Mouse (Mus musculus) forebrain, embryonic 13.5 days (tissue): ENCODE results near the gene Fam213b. TPM values are rescaled to one million over a fixed set of nuclear protein-coding genes. Genes with fewer than 3 reads are reported as not detected.

ENCODE experiments used
- ATAC-seq: fragments of 200-750 bp; cut with Nextera tagmentation; 2 replicates; pipeline ENCODE4 v1.8.0; 2017
- H3K27ac ChIP-seq: fragments of 300-500 bp; sonication (generic); 2 replicates; pipeline ENCODE4 v1.5.1; 2015; ENCODE audit warnings: inconsistent platforms, mild to moderate bottlenecking, moderate library complexity
- H3K27me3 ChIP-seq: fragments of 300-500 bp; sonication (generic); 2 replicates; pipeline ENCODE4 v1.6.1; 2015; ENCODE audit warnings: mild to moderate bottlenecking, inconsistent platforms
- H3K36me3 ChIP-seq: fragments of 300-500 bp; sonication (generic); 2 replicates; pipeline ENCODE4 v1.6.1; 2015; ENCODE audit warnings: mild to moderate bottlenecking, inconsistent platforms; ENCODE audit not compliant: poor library complexity, severe bottlenecking
- H3K4me1 ChIP-seq: fragments of 300-500 bp; sonication (generic); 2 replicates; pipeline ENCODE4 v1.6.1; 2015; ENCODE audit warnings: inconsistent platforms
- H3K4me2 ChIP-seq: fragments of 300-500 bp; sonication (generic); 2 replicates; pipeline ENCODE4 v1.6.1; 2015; ENCODE audit warnings: inconsistent platforms, mild to moderate bottlenecking, moderate library complexity
- H3K4me3 ChIP-seq: fragments of 300-500 bp; sonication (generic); 2 replicates; pipeline ENCODE4 v1.5.1; 2015; ENCODE audit warnings: mild to moderate bottlenecking, inconsistent platforms
- H3K9ac ChIP-seq: fragments of 300-500 bp; sonication (generic); 2 replicates; pipeline ENCODE4 v1.6.1; 2015; ENCODE audit warnings: mild to moderate bottlenecking, inconsistent platforms
- H3K9me3 ChIP-seq: fragments of 300-500 bp; sonication (generic); replicated peaks from 2 replicates; pipeline ENCODE4 v1.6.1; 2016; ENCODE audit warnings: inconsistent platforms
- WGBS: fragments of 180-500 bp; shearing (Covaris S2); methylation state at CpG from one replicate; pipeline ENCODE4 v1.1.7; 2015; 5-methylcytosine and 5-hydroxymethylcytosine counted together
- polyA plus RNA-seq: library from polyadenylated mRNA; unstranded; fragments of >200 nt; fragmentation: Nextera tagmentation; extraction: Ambion mirVana; gene quantifications from 2 replicates; pipeline ENCODE4 v1.2.1, GENCODE M21; 2015

Fam213b gene
- polyA plus RNA-seq, 1 experiment from 2014 or later = 29.5 TPM

DNA sequence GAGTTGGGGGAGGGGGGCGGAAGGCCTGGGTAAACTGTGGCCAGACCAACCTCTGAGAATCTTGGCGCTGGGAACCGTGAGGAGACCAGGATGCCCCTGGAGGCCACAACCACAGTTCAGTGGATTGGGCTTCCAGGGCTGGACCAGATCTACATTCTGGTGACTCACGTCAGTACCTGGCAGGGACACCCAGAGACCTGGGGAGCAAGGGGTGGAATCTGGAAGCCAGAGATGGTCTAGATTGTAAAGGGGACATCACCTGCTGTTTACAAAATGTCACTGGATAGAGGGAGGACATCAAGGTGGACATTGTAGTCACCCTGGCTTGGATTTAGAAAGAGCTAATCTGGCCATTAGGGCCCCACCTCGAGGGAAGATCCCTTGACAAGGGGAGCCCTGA, 3.4 kb downstream of the Fam213b start:
- Histone ChIP-seq H3K4me3 (no peak overlapping the region), H3K36me3 (0 out of 2 replicates have a peak, but pooled peaks cover 5% of the 10 kb centered on the region), H3K27ac (no peak overlapping the region), H3K27me3 (0 out of 2 replicates have a peak, but pooled peaks cover 13% of the 10 kb centered on the region), H3K9ac (no peak overlapping the region), H3K9me3 (no peaks in the 10 kb centered on the region), H3K4me2 (no peak overlapping the region), H3K4me1 (peaks cover 22% of the 10 kb centered on the region)
- ATAC-seq = no peak
- WGBS = 85% methylated on average over 5 of the region's 5 CpGs

DNA sequence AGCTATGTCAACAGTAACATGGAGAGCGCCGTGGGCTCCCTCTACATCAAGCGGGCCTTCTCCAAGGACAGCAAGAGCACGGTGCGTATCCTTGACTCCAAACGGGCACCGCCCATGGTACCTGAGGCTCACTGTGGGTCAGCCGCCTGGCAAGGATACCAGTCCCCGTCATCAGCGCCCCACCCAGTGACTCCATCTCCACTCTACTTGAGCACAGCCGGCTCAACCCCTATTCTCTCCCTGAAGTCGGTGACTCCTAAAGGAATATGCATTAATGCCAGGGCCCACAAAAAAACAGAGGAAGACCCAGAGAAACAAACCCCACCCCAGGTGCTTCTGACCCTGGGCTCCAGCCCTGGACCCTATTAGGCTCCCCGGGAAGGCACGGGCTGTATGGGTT, 8.0 kb downstream of the Fam213b start:
- 0 out of 2 replicates have a peak, but pooled peaks cover 7% of the 10 kb centered on the region for H3K27me3 ChIP-seq
- no peaks in the 10 kb centered on the region for H3K9me3 ChIP-seq
- no peaks in the 10 kb centered on the region for H3K4me1 ChIP-seq
- H3K36me3 ChIP-seq = 0 out of 2 replicates have a peak, but pooled peaks cover under 1% of the 10 kb centered on the region
- no peak overlapping the region for H3K4me2 ChIP-seq
- H3K27ac ChIP-seq = no peak overlapping the region
- no peak overlapping the region for H3K4me3 ChIP-seq
- 94% methylated on average over 14 of the region's 14 CpGs for WGBS
- no peak for ATAC-seq
- H3K9ac ChIP-seq = no peak overlapping the region

DNA sequence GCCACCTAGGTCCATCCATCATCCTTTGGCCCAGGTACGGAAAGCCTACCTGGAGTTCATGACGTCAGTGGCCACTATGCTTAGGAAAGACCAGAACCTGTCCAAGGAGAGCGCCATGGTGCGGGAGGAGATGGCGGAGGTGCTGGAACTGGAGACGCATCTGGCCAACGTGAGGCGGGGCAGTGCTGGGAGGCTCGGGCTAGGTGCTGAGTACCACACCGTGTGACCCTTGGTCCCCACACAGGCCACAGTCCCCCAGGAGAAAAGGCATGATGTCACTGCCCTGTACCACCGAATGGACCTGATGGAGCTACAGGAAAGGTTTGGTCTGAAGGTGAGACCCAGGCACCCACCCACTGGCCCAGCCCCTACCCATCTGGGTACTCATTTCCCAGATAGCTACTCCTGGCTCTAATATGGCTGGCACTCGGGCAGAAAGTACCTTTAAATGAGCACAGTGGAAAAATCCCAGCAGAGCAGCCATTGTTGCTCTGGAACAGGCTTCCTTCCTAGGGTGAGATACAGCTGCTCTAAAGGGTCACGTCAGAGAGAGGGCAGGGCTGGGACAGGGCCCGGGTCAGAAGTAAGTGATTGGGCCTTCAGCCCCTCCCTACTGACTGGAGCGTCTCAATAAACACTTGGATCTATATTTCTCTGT, 11.2 kb downstream of the Fam213b start:
- no peak overlapping the region for H3K4me3 ChIP-seq
- no peaks in the 10 kb centered on the region for H3K36me3 ChIP-seq
- 0 out of 2 replicates have a peak, but pooled peaks cover 13% of the 10 kb centered on the region for H3K27me3 ChIP-seq
- no peak for ATAC-seq
- H3K4me1 ChIP-seq = no peaks in the 10 kb centered on the region
- H3K9me3 ChIP-seq = no peaks in the 10 kb centered on the region
- H3K9ac ChIP-seq = no peak overlapping the region
- H3K4me2 ChIP-seq = no peak overlapping the region
- no peak overlapping the region for H3K27ac ChIP-seq
- WGBS = 85% methylated on average over 15 of the region's 15 CpGs

DNA sequence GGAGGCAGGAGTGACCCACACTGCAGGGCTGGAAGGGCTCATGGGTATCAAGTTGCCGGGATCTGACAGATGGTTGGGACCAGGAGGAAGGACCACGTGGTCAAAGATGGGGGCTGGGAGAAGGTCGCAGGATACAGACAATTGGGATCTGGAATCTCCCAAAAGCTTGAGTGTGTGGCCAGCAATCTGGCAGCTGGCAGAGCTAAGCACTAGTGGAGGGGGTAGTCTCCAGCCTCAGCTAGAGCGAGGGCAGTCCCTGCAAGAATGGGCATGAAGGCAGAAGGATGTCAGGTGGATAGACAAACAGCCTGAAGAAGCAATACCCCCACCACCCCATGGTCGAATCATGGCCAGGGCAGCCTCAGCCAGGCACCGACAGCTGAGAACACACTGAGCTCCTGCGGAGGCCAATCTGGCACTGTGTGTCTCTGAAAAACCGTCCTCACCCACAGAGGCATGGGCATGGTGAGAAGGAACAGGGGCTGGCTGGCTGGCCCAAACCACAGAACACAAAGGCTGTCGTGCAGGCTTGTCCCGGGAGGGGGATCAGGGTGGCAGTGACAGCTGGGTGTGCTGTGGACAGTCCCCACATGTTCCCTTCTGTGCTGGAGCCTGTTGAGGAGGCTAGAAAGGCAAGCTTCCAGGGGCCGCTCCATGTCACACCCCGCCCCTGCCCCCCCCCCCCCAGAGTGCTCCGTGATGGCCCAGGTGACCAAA, 11.9 kb downstream of the Fam213b start:
- no peaks in the 10 kb centered on the region for H3K36me3 ChIP-seq
- no peak overlapping the region for H3K27ac ChIP-seq
- H3K4me1 ChIP-seq = no peaks in the 10 kb centered on the region
- H3K9ac ChIP-seq = no peak overlapping the region
- no peaks in the 10 kb centered on the region for H3K9me3 ChIP-seq
- no peak for ATAC-seq
- no peak overlapping the region for H3K4me3 ChIP-seq
- H3K27me3 ChIP-seq = 0 out of 2 replicates have a peak, but pooled peaks cover 13% of the 10 kb centered on the region
- WGBS = 75% methylated on average over 13 of the region's 13 CpGs
- H3K4me2 ChIP-seq = no peak overlapping the region

DNA sequence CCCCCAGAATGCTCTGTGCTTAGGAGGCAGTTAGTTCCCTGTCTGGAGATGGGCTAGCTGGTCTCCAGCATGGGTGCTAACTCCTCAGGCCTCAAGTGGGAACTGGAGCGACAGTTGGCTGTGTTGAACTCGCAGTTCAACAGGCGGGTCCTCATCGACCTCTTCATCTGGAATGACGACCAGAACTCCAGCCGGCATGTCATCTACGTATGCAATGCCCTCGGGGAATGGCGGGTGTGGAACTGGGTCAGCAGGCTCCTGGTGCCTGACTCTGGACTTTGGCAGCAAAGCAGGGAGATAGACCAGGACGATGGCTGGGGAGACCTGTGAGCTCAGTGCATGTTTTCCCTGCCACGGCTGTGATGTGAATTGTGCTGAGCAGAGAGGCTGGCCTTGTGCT, 13.5 kb downstream of the Fam213b start:
- no peak for ATAC-seq
- Histone ChIP-seq H3K4me1 (no peaks in the 10 kb centered on the region), H3K4me3 (no peak overlapping the region), H3K9ac (no peak overlapping the region), H3K9me3 (no peaks in the 10 kb centered on the region), H3K4me2 (no peak overlapping the region), H3K27ac (no peak overlapping the region), H3K27me3 (peaks cover 7% of the 10 kb centered on the region; the same call in 1 of the 2 replicates), H3K36me3 (no peaks in the 10 kb centered on the region)
- WGBS = 86% methylated on average over 11 of the region's 11 CpGs

DNA sequence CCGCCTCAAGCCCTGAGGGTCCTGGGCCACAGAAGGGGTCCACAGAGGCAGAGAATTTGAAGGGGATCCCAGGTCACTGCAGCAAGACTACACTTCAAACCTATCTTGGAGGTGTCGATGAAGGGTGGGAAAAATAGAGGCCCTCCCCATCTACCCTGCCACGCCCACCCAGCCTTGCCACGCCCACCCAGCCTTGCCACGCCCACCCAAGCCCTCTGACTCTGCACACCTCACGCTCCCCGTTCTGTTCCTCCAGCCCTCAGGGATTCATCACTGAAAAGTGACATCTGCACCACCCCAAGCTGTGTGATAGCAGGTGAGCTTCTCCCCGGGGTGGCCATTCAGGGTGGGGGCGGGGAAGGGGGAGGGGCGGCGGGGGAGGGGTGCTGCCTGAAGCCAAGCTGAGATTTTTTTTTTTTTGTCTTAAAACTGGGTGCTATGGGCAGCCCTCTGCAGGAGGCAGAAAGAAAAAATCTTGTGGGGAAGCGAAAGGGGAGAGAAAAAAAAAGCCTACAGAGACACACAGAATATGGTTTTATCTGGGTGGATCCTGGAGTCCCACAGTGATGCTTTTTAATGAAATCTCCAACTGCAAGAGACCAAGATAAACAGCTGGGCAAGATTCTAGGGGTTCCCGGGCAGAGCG, 16.8 kb downstream of the Fam213b start:
- H3K36me3 ChIP-seq = no peaks in the 10 kb centered on the region
- peaks cover 10% of the 10 kb centered on the region for H3K4me1 ChIP-seq
- no peak for ATAC-seq
- H3K27me3 ChIP-seq = peaks cover 7% of the 10 kb centered on the region; the same call in 1 of the 2 replicates
- H3K27ac ChIP-seq = no peak overlapping the region
- no peak overlapping the region for H3K9ac ChIP-seq
- WGBS = 43% methylated on average over 14 of the region's 14 CpGs
- no peak overlapping the region for H3K4me2 ChIP-seq
- H3K4me3 ChIP-seq = no peak overlapping the region
- no peaks in the 10 kb centered on the region for H3K9me3 ChIP-seq

DNA sequence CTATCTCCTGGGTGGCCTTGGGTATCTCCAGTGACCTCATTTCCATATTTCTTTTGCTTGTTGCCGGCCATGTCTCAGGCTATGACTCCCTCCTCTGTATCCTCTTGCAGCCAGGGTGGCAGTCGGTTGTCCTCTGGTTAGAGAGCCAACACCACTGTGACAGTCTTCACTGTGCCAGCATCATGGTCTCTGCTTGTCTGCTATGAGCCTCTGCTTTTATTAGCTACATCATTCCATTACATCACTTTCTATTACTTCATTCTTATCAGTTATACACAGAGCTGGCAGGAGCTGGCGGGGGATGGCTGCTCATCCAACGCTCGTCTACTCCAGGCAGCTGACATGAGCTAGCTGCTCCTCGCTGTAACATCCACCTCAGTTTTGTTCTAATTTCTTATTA, 18.2 kb downstream of the Fam213b start:
- no peaks in the 10 kb centered on the region for H3K36me3 ChIP-seq
- H3K27me3 ChIP-seq = peaks cover 11% of the 10 kb centered on the region
- H3K4me2 ChIP-seq = no peak overlapping the region
- no peak overlapping the region for H3K4me3 ChIP-seq
- H3K9ac ChIP-seq = no peak overlapping the region
- H3K27ac ChIP-seq = no peak overlapping the region
- no peak for ATAC-seq
- peaks cover 11% of the 10 kb centered on the region for H3K4me1 ChIP-seq
- no peaks in the 10 kb centered on the region for H3K9me3 ChIP-seq
- 85% methylated on average over 6 of the region's 6 CpGs for WGBS

DNA sequence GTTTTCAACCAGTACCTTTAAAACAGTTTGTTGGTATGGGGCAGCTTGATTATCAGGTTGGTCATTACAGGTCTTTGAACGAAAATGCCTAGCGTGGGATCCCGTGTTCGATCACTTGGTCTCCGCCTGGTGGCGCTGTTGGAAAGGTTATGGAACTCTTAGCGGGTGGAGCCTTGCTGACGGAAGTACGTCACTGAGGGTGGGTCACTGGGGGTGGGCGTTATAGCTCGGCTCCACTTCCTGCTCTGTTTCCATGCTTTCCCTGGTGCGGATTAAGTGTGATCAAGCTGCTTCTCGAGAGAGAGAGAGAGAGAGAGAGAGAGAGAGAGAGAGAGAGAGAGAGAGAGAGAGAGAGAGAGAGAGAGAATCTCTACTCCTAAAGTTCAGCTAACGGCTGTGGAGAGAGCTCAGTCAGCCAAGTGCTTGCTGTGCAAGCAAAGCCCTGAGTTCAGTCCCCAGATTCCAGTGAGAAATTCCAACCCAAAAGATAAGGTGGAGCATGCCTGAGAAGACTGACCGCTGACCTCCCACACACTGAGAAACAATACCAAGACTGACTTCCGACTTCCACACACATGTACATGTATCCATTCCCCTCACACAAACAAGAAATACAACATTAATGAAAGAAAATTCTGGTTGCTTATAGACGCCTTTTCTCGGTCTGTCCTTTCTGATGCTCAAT, 20.9 kb downstream of the Fam213b start:
- H3K4me1 ChIP-seq = peaks cover 11% of the 10 kb centered on the region
- ATAC-seq = peak; percentile 98
- no peaks in the 10 kb centered on the region for H3K36me3 ChIP-seq
- H3K9ac ChIP-seq = peak overlapping the region; percentile 63
- peak overlapping the region; percentile 61 for H3K4me2 ChIP-seq
- no peaks in the 10 kb centered on the region for H3K9me3 ChIP-seq
- 11% methylated on average over 18 of the region's 18 CpGs for WGBS
- peak overlapping the region; percentile 36 for H3K4me3 ChIP-seq
- H3K27ac ChIP-seq = peak overlapping the region; percentile 69
- H3K27me3 ChIP-seq = peaks cover 13% of the 10 kb centered on the region

DNA sequence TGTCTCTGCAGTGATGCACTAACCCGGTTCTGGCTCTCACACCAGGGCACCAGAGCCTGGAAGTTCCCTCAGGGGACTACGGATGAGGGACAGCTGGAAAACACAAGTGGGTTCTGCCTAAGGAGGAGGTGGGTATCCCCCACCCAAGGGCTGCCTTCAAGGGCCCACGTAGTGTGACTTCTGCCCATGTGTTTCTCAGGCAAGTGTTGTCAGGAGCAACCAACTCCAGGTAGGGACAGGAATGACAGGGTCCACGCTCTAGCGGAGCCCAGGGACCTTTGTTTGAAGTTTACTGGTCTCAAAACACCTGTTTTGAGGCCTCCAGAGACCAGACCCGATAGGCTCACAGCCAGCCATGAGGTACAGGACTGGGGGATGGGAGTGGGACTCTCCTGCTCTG, 25.7 kb downstream of the Fam213b start:
- H3K36me3 ChIP-seq = no peaks in the 10 kb centered on the region
- WGBS = 76% methylated on average over 6 of the region's 6 CpGs

DNA sequence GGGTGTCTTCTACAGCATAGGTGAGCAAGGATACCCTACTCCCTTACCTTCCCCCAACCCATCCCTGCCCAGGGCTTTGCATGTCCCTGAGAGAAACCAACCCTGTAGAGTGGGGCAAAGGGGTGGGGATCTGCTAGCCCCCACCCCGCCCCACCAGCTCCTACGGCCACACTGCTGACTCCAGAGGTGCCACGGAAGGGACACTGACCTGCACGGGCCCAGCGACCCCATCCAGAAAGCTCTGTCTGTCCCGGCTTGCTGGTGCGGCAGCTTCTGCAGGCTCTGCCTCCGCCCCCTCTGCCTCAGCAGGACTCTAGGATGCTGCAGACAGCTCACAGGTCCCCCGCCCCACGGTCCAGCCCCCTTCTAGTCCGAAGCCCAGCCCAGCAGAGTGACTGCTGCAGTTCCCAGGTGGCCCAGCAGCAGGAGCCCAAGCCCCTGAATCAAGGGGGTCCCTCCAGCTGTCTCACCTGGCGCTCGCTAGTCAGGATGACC, 27.1 kb downstream of the Fam213b start:
- Histone ChIP-seq H3K4me3 (no peak overlapping the region), H3K36me3 (no peaks in the 10 kb centered on the region), H3K4me1 (peaks cover 5% of the 10 kb centered on the region), H3K9ac (peak overlapping the region; percentile 26; the same call in 1 of the 2 replicates), H3K27ac (no peak overlapping the region), H3K4me2 (peak overlapping the region; percentile 41), H3K9me3 (no peaks in the 10 kb centered on the region), H3K27me3 (peaks cover 45% of the 10 kb centered on the region)
- ATAC-seq = no peak
- 1% methylated on average over 13 of the region's 13 CpGs for WGBS

More for the DNA sequence above, 25.7 kb downstream of the Fam213b start:
- Histone ChIP-seq H3K9me3 (no peaks in the 10 kb centered on the region), H3K27ac (no peak overlapping the region), H3K27me3 (peaks cover 38% of the 10 kb centered on the region), H3K4me2 (no peak overlapping the region), H3K4me1 (peaks cover 11% of the 10 kb centered on the region), H3K9ac (no peak overlapping the region), H3K4me3 (no peak overlapping the region)
- ATAC-seq = no peak

DNA sequence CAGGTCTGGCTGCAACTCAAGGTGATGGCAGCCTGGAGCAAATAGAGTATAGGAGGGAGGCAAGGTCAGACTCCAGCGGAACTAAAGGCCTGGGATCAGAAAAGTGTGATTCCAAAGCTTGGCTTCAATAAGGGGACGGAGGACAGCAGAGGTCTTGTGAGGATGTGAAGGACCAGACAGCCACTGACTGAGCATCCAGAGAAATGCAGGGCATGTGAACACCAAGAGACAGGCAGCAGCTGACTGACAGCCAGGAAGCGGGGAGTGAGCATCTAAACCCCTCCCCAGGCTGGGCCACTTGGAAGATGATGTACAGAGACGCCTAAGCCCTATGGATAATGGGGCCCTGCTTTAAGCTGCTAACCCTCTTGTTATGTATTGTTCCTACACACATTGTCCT, 28.2 kb downstream of the Fam213b start:
- no peak overlapping the region for H3K4me3 ChIP-seq
- no peak overlapping the region for H3K27ac ChIP-seq
- peaks cover 44% of the 10 kb centered on the region for H3K27me3 ChIP-seq
- H3K4me1 ChIP-seq = peaks cover 5% of the 10 kb centered on the region
- H3K4me2 ChIP-seq = no peak overlapping the region
- H3K9me3 ChIP-seq = no peaks in the 10 kb centered on the region
- no peak overlapping the region for H3K9ac ChIP-seq
- H3K36me3 ChIP-seq = no peaks in the 10 kb centered on the region
- no peak for ATAC-seq
- WGBS = 57% methylated on average over 4 of the region's 4 CpGs
